Mouse (Mus musculus): ENCODE measurements around the gene Ankrd2.
A peak's percentile ranks its signal among the peaks of the same experiment; 100 is the strongest.
"Not testable (repeated sequence)": the region's sequence is repeated elsewhere in the genome, so short reads cannot be mapped to it uniquely, and the experiment has no call there.

The Ankrd2 gene

DNA sequence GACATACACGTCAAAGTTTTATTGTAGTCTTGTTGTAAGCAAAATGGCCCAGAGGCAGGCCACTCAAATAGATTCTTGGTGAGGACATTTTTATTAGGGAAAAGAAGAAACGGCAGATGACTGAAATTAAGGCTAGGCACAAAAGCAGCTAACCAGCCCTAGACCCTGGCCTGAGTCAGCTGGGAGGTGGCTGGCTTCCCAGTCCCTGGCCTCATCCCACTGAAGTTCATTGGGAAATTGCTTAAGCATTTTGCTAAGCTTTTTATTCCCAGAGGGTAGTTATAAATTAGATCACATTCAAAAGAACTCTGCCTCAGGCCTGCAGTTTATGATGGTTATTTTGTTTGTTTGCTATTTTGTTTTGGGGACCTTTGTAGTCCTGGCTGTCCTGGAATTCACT, 20.1 kb downstream of the Ankrd2 start:
- no peak for DNase-seq (ENCODE audit: low spot score)

DNA sequence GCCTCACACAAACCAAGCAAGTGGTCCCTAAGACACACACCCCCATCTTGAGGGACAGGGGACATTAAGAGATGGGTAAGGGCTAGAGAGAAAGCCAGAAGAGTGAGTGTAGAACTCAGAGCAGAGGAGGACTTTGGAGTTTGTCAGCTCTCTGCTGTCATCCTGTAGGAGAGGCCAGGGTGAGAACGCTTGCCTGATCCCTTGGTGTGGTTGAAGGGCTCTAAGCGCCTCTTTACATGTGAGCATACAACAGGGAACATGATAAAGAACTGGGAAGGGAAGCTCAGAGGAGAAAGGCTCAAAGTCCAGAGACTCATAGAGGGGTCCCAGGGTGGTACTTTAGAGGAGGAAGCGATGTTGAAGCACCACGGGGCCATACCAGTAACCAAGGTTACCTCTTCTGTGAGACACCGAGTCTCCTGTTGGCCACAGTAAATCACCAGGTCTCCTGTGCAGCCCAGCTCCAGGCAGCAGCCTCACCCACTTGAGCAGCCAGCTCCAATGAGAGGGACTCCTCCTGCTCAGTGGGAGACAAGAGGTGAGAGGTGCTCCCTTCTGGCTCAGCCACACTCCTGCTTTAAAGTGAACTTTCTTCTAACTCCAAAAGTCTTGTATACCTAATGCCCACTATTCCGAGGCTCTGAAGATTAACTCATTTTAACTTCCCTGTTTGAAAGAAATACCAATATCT, 21.1 kb downstream of the Ankrd2 start:
- DNase-seq (ENCODE audit: low spot score): no peak

DNA sequence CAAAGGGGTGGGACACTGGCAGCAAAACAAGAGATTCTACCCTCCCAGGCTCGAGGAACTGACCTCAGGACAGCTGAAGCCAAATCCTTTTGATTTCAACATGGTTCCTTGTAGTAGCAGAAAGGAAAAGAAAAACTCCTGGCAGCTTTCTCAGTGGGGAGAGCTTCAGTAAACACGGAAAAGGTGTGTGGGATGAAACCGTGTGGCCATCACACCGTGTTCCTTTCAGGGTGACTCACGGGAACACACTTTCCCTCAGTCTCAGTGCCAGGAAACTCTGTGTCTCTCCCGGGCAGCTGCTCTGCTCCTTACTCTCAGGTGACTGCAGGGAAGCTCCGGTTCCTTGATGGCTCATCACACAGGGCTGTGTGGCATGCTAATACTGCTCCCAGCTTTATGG, 22.6 kb downstream of the Ankrd2 start:
- no peak for DNase-seq (ENCODE audit: low spot score)

DNA sequence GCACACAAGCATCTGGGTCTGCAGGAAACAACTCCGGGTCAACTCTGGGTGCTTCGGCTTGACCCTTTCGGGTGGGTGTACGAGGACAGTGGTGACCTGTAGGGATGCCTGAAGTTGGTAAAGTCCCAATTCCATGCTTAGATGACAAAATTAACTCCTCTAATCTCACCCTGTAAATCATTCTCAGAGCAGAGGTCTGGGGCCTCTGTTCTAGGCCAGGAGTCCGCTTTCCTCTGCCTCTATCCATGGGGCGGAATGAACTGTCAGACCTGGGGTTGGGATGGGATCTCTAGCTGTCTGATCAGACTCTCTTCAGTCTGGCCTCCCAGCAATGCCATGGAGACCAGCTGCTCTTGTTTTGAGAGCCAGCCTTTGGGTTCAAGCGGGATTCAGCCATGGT, 25.6 kb downstream of the Ankrd2 start:
- DNase-seq (ENCODE audit: low spot score): no peak

DNA sequence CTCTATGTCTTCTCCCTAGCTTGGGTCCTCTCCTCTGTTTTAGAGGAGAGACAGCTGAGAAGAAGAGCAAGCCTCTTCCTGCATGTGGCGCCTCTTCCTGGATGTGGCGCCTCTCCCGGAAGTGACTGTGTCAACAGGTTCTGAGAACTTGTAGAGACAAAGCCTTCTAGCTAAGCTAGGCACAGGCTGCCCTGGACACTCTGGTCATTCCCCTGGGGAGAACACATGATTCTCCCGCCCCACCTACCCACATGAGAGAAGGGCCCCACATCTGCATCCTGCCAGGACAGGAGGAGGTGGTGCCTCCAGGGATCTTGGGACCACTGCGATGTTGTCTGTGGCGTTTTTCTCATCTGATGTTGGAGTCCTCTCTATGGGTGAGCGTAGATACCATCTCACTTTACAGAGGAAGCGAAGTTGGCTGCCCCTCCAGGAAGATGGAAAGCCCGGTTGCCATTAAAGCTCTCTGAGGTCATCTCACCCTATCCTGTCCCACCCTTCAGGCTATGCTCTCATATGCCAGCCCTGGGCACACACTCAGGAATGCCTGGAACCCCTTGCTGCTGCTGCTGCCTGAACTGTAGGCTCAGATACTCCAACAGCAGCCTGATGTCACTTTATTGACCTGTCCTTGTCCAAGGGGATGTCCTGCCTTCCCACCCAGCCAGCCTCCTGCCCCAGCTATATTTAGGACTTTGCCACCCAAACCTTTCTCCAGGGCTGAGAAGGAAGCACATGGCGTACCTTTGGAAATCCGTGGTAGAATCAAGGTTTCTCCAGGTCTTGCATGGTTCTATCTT, 32.8 kb downstream of the Ankrd2 start:
- DNase-seq (ENCODE audit: low spot score): no peak

DNA sequence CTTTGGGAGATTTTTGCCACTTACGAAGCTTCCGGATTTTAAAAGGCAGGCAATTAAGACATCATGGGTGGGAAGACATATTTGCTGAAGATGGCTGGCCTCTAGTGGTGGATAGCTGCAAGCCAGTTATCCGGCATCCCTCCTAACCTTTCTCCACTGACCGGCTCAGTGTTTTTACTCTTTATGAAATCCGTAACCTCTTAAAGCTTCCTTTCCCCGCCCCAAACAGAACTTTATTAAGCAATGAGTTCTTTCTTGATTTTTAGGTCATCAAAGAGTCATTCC, 33.4 kb downstream of the Ankrd2 start:
- no peak for DNase-seq (ENCODE audit: low spot score)

DNA sequence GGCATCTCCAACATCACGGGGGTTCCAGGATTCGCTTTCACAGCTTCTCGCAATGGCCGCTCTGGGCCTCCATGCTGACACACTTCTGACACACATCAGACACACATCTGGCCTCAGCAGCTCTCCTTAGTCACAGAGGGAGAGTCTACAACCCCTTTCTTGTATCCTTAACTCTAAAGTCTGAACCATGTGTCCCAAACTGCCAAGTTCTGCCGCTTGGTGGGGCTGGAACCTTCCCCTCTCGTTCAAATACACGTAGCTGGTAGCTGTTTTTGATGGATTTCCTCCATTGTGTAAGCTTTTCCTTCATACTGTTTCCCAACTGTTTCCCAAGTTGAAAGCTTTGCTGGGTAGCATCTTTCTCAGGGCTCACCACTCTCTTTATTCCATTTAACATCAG, 35.4 kb downstream of the Ankrd2 start:
- no peak for DNase-seq (ENCODE audit: low spot score)

DNA sequence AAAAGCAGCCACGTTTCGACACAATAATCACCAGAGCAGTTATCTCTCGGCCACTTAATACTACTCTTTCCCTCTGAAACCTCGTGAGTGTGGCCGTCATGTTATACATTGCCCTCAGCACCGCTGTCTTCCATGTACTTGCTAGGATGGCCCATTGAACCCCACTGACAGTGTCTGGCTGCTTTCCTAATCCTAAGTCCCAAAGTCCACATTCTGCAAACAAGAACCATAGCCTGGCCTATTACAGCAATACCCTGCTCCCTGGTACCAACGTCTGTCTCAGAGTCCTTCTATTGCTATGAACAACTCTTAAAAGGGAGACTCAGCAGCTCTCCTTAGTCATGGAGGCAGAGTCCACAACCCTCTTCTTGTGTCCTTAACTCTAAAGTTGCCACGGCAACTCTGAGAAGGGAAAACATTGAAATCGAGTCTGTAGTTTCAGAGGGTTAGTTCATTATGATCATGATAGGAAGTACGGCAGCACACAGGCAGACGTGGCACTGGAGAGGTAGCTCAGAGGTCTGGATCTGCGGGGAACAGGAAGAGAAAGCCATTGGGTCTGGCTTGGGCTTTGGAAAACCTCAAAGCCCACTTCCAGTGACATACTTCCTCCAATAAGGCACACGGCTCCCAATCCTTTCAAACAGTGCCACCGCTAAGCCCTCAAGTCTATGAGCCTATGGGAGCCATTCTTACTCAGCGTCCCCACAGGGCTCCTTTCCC, 36.2 kb downstream of the Ankrd2 start:
- DNase-seq (ENCODE audit: low spot score): no peak

DNA sequence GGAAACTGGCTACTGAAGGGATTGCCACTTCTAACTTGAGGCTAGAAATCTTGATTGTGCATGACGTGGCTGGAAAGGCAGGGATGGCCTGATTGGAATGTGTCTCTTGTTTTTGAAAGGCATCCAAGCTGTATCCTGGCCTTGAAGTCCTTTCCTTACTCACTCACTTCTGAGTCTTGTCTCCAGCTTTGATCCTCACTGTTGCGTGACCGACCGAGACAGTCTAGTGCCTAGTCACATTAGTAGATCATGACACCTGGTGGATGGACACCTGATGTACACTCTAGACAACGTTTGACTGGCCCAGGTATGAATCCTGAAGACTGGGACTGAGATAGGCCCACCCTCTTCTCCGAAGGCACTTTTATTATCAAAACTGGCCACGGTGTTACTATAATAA, 37.0 kb downstream of the Ankrd2 start:
- DNase-seq (ENCODE audit: low spot score): no peak

DNA sequence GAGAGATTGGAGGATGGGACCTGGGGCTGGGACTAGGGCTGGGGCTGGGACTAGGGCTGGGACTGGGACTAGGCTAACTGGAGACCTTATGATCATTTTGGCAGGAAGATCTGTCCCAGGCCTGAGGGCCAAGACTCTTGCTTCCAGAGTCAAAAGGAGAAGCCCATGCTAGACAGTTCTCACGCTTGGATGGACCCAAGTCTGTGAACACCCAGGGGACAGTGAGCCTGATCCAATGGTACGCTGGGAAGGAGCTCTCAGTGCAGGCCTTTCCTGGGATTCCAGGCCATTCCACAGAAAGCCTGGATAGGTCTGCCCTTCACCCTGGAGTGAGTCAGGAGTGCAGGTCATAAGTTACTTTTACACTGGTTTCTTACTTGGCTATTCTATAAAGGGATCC, 39.3 kb downstream of the Ankrd2 start:
- DNase-seq (ENCODE audit: low spot score): no peak

DNA sequence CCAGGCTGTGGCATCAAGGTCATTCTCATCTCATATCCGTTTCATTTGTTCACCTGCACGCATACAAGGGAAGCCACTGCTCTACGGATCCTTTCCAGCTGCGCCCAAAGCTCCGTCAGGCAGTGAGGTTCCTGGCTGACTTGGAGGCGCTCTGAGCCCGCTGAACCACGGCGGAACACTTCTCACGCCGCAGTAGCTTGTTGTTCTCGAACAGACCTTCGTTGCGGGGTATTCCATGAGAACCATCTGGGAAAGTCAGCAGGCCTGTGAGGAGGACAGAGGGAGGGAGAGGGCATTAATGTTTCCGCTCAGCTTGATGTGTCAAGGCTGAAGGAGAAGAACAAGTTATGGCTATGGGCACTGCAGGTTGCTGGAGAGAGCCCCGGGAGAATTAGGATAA, 40.2 kb downstream of the Ankrd2 start:
- DNase-seq (ENCODE audit: low spot score): no peak

DNA sequence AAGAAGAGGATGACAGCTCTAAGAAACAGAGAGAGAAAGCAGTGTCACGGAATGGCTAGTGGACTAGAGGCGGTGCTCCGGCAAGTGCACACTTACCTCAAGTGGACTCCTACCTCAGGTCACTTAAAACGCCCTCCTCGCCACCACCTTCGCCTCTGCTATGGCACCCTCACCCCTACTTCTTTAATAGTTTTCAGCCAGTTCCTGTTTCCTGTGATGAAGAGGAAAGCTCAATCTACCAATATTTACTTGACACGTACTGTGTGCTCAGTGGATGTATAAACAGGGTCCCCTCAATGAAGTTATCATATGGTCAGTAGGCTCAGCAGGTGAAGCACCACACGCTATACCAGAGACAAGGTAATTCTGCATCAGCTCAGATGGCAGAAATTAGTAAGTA, 42.8 kb downstream of the Ankrd2 start:
- no peak for DNase-seq (ENCODE audit: low spot score)

DNA sequence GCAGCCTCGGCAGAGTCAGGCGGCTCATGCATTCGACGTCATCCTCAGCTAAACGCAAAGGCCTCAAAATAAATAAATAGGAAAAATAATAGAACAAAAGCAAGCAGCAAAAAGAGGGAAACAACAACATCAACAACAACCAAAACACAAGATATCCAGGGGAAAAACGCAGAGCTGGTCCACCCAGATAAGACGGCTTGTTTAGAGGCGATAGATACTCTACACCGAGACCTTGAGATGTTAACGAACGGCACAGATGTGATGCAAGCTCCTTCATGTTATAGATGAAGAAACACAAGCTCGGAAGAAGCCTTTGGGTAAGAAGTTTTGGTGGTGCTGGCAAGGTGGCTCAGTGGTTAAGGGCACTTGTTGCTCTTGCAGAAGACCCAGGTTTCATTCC, 43.2 kb downstream of the Ankrd2 start:
- DNase-seq (ENCODE audit: low spot score): no peak

DNA sequence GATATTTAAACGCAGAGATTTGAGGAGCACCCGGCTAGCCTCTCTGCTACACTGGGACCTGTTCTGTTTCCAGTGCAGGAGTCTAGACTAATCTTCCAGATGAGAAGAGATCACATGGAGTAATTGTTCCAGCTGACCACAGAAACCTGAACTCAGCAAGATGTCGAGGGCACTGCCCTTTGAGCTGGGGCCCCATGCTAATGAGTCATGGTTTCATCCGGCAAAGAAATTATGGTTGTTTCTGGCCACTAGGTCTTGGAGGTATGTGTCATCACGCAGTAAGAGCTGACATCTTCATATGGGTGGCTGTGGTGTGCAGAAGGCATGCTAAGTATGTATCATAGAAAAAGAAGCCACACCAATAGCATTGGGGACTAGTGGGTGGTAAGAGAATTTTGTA, 44.1 kb downstream of the Ankrd2 start:
- no peak for DNase-seq (ENCODE audit: low spot score)

DNA sequence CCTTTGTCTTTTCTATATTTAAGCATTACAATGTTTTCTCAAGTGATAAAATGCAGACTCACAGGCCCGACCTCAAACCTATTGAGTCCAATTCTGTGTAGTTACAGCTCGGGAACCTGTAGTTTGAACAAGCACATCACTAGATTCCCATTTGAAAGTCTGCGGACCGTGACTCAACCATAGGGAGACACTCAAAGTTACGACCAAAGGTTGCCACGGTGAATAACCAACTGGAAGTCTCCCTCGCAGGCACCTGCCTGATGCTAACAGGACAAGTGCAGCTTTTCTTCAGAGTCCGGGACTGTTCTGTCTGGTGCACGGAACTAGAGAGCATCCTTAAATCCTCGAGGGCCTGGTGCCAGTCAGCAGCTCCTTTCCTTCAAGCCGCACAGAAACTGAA, 44.7 kb downstream of the Ankrd2 start:
- DNase-seq (ENCODE audit: low spot score): no peak

DNA sequence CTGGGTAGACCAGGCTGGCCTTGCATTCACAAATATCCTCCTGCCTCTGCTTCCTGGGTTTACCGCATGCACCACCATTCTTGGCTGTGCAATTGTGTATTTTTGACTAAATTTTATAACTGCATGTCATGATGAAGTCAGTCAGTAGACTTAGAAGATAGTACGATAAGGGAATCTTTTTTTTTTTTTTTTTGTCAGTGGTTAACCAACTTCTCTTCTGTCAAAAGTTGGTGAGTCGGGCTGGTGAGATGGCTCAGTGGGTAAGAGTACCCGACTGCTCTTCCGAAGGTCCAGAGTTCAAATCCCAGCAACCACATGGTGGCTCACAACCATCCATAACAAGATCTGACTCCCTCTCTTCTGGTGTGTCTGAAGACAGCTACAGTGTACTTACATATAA, 45.8 kb downstream of the Ankrd2 start:
- DNase-seq (ENCODE audit: low spot score): not testable (repeated sequence)

DNA sequence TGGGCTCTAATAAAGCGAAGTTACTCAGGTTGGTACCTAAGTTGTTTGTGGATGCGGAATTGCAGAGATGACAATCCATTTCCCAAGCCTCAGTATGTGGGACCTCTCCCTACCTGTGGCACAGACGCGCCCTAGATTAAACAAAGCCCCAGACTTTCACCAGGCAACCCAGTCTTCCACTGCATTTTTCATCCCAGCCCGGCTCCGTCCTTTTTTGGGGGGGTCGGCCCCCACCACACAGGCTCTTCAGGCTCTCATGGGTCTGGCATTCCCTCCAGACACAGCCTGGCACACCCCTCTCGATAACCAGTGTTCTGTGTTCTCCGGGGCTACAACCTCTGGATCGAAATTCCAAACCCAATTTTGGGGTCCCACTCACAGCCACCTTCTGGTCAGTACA, 49.9 kb downstream of the Ankrd2 start:
- no peak for DNase-seq (ENCODE audit: low spot score)

DNA sequence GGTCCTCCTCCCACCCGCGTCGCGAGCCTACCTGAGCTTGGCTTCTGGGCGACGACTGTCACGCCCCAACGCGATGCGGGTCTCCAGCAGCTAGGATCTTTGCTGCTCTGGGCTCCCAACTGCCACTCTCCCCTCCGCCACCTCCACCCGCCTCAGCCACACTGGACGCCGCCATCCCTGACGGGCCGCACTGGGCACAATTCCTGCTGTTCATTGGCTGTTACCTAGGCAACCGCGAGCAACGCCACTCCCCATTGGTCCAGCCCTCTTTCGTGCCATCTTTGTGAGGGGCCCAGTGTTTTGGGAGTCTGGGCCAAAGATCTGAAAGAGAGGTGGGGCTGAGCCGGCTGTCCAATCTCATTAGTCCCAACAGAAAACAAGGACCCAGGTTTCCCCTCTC, 50.4 kb downstream of the Ankrd2 start, which contains the start of gene Morn4:
Morn4 (minus strand) TSS at position 192 of the 400 bp plus-strand sequence.
- peak; percentile 86 for DNase-seq (ENCODE audit: low spot score)

DNA sequence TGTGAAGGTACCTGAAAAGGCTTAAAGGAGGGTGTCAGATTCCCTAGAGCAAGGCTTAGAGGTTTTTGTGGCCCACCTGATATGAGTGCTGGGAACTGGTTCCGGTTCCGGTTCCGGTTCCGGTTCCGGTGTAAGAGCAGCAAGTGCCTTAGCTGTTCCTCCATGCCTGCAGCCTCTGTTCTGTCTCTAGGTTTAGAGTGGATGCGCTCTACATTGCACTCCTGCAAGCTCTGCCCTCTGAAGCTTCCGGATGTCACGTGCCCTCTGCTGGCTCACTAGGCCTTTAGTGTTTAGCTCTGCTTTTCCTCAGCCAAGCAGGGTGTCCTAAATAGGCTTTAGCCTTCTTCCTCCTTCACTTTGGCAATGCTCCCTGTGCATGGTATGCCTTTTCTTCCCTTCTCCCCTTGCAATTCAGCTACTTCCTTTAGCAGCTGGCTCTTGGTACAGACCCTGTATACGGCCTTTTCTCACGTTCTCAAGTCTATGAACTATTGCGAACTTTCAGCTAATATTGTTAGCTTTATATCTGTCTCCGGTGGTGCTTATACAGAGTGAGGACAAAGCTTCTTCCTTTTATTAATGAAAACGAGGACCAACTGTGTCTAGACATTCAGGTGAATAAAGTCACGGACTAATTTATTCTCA, 53.4 kb downstream of the Ankrd2 start:
- DNase-seq (ENCODE audit: low spot score): peak; percentile 43

DNA sequence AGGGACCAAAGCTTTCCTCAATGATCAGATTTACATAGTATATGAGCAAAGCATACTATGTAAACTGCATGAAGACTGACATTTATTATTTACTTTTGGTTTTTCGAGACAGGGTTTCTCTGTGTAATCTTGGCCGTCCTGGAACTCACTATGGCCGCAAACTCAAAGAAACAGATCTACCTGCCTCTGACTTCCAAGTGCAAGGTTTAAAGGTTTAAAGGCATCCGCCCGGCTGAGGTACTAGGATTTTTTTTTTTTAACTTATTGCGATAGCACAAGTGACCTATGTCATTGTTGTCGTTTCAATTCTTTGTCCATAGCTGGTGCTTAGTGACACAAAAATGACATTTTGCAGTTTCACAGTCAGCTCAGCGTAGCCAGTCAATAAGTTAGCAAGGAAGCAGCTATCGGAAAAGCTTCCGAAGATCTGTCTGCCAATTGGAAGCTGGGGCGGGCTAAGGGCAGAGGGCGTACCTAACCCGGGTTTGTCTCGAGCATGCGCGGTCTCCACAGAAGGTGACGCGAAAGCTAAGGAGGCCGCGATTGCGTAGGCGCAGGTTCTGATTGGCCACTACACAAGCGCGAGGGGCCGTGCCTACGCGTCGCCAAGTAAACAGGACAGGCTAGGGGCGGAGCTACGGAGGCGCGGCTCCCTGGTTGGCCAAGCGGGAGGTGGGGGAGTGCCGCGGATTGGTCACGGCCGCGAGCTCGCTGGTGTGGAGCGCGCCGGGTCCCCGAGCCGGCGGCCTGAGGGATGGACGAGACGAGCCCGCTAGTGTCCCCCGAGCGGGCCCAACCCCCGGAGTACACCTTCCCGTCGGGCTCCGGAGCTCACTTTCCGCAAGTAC, 54.2 kb downstream of the Ankrd2 start, which contains the start of gene Pi4k2a:
Pi4k2a (plus strand) TSS at position 723 of the 848 bp plus-strand sequence.
- DNase-seq (ENCODE audit: low spot score): peak; percentile 100

DNA sequence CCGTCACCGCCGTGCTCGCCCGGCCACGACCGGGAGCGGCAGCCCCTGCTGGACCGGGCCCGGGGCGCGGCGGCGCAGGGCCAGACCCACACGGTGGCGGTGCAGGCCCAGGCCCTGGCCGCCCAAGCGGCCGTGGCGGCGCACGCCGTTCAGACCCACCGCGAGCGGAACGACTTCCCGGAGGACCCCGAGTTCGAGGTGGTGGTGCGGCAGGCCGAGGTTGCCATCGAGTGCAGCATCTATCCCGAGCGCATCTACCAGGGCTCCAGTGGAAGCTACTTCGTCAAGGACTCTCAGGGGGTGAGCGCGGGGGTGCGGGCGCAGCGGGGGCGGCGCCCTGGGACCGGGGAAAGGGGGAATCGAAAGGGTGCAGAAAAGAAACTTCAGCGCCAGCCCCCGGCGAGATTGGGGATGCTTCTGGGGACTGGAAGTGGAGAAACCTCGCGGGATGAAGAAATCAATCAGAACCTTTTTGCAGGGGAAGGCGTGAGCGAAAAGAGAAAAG, 54.9 kb downstream of the Ankrd2 start:
- peak; percentile 23 for DNase-seq (ENCODE audit: low spot score)

All from ovary, adult 18-20 months (tissue).